Mouse (Mus musculus) spleen, postnatal 0 days (tissue): ENCODE data around the gene Timm8b. TPM values are rescaled to one million over a fixed set of nuclear protein-coding genes. Genes with fewer than 3 reads are reported as not detected.

Source experiments
- polyA plus RNA-seq: library from polyadenylated mRNA; unstranded; fragments of >200 nt; fragmentation: Nextera tagmentation; extraction: Ambion mirVana; gene quantifications from 2 replicates; pipeline ENCODE4 v1.2.1, GENCODE M21; 2015

Gene Timm8b
- polyA plus RNA-seq, result 165 and 173 TPM in 2 replicates

DNA sequence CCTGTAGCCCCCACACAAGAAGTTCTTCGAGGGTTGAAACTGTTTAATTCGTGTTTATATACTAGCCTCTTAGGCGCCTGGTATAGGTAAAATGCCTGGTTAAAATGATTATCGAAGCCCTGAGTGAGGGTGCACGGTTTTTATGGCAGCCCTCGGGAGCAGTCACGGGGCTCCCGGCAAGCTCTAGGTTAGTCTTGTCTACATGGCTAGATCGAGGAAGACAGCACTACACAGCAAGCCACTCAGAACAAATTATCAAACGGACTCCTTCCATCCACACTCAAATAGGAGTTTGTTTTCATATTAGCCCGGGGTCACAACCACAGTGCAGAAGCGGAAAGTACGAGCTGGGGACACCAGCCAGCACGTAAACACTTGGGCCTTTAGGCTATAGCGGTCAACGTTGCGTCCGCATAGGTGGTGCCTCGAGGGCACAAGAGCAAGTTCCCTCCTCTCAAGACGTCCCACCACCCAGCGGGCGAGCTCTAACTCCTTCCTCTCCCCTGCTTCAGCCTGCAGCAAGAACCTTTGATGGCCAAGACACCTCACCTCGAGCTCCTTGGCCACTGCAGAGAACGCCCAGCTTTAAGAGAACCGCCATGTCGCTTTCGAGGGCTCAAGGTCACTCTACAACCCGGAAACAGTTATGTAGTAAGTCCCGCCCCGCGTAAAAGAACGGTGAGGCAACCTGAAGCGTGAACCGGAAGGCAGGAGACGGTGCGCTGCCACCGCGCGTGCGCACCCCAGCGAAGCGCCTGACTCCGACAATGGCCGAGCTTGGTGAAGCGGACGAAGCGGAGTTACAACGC lies at the start of gene Timm8b, which contains the start of gene Sdhd:
Timm8b (plus strand) TSS at position 722 of the 809 bp plus-strand sequence.
Sdhd (minus strand) TSS at position 624 of the 809 bp plus-strand sequence.

DNA sequence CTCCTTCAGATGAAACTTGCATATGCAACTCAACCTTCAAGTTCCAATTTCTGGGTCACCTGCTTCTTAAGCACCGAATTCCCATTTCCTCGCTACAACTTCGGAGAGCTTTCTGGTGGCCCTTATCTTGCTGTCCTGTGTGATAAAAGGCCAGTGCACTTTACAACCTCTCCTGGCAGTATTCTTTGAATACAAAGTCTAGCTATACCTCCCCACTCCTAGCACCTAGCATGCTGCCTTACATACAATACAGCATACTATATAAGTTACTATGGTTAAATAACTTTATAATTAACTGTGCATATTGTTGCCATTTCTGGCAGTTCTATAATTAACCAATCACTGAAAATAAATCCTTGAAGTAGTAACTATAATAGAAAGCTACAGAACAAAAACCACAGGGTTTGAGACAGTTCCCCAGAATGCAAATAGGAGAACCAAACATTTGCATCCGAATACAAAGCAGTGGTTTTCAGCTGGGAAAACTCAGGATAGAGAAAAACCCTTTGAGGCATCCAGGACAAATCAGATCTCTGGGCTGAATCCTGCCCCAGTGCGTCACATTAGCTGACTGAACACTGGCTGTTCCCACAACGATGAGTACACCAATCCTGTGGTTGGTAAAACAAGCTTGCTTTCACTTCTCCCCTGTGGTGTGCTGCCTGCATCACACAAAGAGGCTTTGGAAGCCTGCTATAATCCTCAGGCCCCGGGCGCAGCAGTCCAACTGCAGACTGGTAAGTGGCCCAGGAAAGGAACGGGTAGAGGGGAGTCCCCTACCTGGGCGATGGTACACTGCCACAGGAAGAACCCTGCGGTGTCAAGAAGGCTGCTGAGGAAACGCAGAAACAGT lies 49.2 kb upstream of the Timm8b start, which contains the start of gene Il18:
Il18 (plus strand) TSS at position 587 of the 853 bp plus-strand sequence.

DNA sequence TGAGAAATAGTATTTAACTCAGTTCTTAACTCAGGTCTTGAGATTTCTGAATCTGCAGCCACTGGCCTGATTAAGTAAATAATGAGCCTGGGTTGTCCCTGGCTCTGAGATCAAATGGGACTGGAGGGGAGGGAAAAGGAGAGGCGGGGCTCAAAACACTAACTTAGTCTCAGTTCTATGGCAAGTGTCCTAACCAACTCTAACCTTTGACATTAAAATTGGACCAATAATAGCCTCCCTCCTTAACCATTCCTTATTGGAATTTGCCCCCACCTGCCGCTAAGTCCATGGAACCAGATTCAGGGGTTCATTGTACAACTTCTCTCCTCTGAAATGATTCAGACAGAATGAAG lies 48.6 kb upstream of the Timm8b start, which contains the start of gene Bco2:
Bco2 (minus strand) TSS at position 88 of the 353 bp plus-strand sequence.

DNA sequence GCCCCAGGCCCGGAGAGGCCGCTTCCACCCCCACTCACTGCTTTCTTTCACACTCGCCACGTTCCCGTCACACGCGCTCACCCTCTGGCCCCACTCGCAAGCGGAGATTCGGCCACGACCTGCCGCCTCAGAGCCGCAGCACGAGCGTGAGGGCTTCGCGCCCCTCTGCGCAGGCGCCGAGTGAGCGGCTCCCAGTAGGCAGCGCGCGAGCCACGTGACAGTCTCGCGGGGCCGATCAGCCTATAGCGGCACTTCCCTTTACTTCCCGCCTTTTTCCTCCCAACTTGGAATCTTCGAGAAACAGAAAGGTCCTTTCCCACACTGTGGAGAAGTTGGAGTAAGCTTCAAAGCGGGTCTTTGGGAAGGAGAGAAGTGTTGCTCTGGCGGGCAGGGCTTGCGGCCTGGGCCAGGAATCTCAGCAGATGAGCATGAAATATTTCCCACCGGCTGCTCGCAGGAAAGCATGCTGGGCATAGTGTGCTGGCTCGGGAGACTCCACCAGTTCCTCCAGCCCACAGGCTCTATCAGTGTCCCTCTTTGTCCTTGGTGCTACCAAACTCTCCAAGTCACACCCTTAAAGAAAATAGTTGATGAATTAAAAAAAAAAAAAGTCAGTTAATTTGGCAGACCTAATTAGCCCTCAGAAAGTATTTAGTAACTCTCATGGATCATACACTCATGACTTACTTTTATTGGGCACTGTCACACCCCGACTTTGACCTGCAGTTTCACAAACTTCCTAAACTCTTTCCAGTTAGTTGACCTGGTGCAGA lies 42.4 kb upstream of the Timm8b start, which contains the start of gene Tex12:
Tex12 (minus strand) TSS at position 181 of the 773 bp plus-strand sequence.

DNA sequence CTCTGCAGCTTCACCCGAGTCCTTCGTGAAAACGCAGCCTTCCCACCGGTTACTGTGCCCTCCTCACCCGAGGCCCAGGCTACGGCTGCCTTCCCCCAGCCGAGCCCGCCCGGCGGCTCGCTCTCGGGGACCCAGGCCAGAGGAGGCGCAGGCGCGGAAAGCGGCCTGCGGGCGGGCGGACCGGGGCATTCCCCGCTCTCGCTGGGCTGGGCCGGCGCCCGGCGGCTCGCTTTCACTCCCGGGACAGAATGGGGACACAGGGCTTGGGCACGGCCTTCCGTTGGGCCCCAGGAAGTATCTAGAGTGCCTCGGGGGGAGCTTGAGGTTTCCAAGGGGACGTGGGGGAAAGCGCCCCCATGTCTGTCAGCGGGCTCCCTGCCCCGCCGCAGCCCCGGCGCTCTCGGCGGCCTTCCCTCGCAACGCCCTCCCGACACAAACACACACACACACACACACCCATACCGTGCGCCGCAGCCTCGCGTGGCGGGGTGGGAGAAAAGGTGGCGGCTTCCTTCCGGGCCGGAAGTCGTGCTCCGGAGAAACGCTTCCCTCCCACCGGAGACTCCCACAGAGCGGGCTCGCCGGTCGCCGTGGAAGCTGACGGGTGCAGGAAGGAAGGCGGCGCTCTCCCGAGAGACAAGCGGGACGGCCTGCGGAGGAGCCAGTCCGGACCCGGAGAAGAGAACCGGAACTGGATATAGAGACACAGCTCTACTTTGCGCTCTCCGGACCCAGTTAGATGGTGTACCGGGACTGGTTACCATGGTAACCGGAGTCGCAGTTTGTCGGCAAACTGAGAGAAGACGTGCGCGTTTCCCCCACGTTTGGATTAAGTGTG lies 13.3 kb downstream of the Timm8b start, which contains the start of the genes Pih1d2 and Nkapd1:
Pih1d2 (plus strand) TSS at position 556 of the 838 bp plus-strand sequence.
Nkapd1 (minus strand) TSS at position 699 of the 838 bp plus-strand sequence.

Other genes with a start within 250 kb of the Timm8b start
- gene Plet1, start 109.4 kb upstream of the Timm8b start, polyA plus RNA-seq, result 0.93 and 1.1 TPM in 2 replicates
- gene Pts, start 75.2 kb upstream of the Timm8b start, polyA plus RNA-seq, result 64.5 and 69.3 TPM in 2 replicates
- gene Il18, start 49.1 kb upstream of the Timm8b start, polyA plus RNA-seq, result 25.1 and 37.1 TPM in 2 replicates
- 0.35 and 0.61 TPM in 2 replicates for gene Bco2, start 48.7 kb upstream of the Timm8b start, polyA plus RNA-seq
- 0.15 TPM in 1 of 2 replicates, not detected in the other for gene Tex12, start 42.6 kb upstream of the Timm8b start, polyA plus RNA-seq
- 257 TPM in 2 replicates for gene Sdhd, start 98 bp upstream of the Timm8b start, polyA plus RNA-seq
- gene Pih1d2, start 13.4 kb downstream of the Timm8b start, polyA plus RNA-seq, result 1.3 and 1.5 TPM in 2 replicates
- gene Nkapd1, start 13.6 kb downstream of the Timm8b start, polyA plus RNA-seq, result 13.8 and 15.5 TPM in 2 replicates
- gene Dlat, start 55.9 kb downstream of the Timm8b start, polyA plus RNA-seq, result 26.0 and 31.2 TPM in 2 replicates
- gene Dixdc1, start 135.6 kb downstream of the Timm8b start, polyA plus RNA-seq, result 0.77 and 1.0 TPM in 2 replicates
- gene 2310030G06Rik, start 142.6 kb downstream of the Timm8b start, polyA plus RNA-seq, result 1.9 and 2.0 TPM in 2 replicates
- 28.7 and 32.9 TPM in 2 replicates for gene Cryab, start 147.4 kb downstream of the Timm8b start, polyA plus RNA-seq
- 2.6 and 3.6 TPM in 2 replicates for gene Hspb2, start 148.4 kb downstream of the Timm8b start, polyA plus RNA-seq
- 9.2 and 11.6 TPM in 2 replicates for gene Fdxacb1, start 164.3 kb downstream of the Timm8b start, polyA plus RNA-seq
- 14.4 and 14.8 TPM in 2 replicates for gene Alg9, start 171.1 kb downstream of the Timm8b start, polyA plus RNA-seq
- 28.0 and 29.5 TPM in 2 replicates for gene 1110032A03Rik, start 171.6 kb downstream of the Timm8b start, polyA plus RNA-seq
- 61.9 and 75.8 TPM in 2 replicates for gene Ppp2r1b, start 241.4 kb downstream of the Timm8b start, polyA plus RNA-seq